Mouse (Mus musculus) common myeloid progenitor, adult 5-6 weeks (primary cell): Measurements from ENCODE around the gene Bdnf. TPM values are rescaled to one million over a fixed set of nuclear protein-coding genes. Genes with fewer than 3 reads are reported as not detected.
A peak's percentile ranks its signal among the peaks of the same experiment; 100 is the strongest.

Experiments
- ATAC-seq: replicated peaks from 2 replicates; pipeline ENCODE4 v1.8.0; 2016; ENCODE audit warnings: low read depth, mild to moderate bottlenecking, moderate TSS enrichment, inconsistent platforms; ENCODE audit not compliant: poor library complexity, severe bottlenecking
- total RNA-seq: library from RNA; stranded (forward); fragments of 200-1000, 187-1606 nt; gene quantifications from 2 replicates; pipeline ENCODE4 v1.2.3, GENCODE M21; 2017

Gene Bdnf
- total RNA-seq, 1 experiment from 2014 or later, result not detected

DNA sequence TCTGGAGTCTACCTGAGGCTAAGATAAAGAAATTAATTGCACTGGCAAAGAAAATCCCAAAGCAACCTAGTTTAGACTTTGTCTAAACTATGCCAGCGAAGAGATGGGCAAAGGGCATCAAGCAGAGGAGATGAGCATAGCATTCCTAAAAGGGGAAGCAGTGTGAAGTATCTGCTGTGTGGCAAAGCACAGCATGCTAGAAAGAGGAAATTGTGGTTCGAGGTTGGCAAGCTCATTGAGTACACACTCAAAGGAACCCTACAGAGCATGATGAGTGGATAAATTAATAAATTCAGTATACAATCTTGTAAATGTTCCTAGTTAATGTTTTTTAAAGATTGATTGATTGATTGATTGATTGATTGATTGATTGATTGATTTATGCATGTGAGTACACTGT is 92.3 kb downstream of the Bdnf start:
- peak; percentile 100 for ATAC-seq

DNA sequence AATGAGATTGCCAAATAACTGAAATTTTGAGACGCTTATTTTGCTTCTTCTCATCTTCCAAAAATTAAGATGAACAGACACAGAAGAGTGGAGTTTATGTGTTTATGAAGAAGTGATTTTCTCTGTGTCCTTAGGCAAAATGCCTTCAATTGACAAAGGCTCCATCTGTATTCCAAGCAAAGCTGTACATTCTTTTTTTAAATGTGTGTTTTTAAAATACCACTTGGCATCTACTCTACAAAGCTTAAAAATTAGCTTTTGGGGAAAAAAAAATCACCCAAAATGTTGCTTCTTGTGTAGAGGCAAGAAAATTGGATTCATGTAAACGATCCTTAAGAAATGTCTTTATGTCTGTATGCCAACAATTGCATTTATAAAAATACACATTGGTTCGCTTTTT is 94.3 kb downstream of the Bdnf start:
- no peak for ATAC-seq

DNA sequence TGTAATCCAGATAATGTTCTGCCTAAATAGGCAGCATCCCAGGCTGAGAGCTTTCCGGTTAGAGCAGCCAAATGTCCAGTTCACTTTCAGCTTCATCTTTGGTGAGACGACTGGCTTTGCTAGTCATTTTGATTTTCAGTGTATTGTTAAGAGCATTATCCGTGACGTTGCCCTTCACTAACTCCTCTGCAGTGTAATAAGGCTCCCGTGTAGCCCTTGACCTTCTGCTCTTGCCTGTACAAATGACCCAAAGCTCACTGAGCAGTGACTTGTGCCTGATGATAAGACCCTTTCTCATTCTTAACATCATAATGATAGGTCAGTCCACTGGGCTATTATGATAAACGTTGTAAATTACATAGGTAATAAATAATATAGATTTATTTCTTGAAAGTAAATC is 101.9 kb downstream of the Bdnf start:
- ATAC-seq, result no peak

Other genes starting within 250 kb of the Bdnf start
- 112 and 116 TPM in 2 replicates for gene Lin7c, start 216.2 kb downstream of the Bdnf start, total RNA-seq
- 0.92 and 1.9 TPM in 2 replicates for gene Lgr4, start 242.9 kb downstream of the Bdnf start, total RNA-seq